In the genomic region with DNA sequence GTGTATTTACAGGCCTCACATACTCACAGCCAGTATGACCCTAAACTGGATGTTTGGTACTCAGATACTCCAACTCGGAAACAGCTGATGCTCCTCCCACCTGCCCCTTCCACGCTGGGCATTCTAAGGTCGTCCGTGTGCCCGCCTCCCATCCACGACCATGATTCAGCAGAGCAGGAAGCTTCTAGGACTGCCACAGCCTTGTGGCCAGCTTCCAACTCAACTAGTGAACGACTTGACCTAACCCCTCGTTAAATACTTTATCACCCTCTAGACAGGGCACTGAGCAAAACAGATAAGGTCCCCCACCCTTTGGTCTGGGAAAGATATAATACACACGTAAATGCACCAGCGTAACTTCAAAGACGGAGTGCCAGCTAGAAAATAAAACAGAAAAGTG, we compare ENCODE assay signal across 11 mouse cellular contexts. TPM values are rescaled to one million over a fixed set of nuclear protein-coding genes. Genes with fewer than 3 reads are reported as not detected.
DNase-seq lines count a peak whose midpoint lies in the region; ATAC-seq lines count a peak whose summit lies in the region.
"Had no signal": no experiment of that assay in that cellular context is flagged by ENCODE, and none has a peak within 500 bp of the region (broad histone marks: within the 10 kb centered on the region; RNA-seq: fewer than 3 reads in every experiment).

No protein-coding gene starts in this region.

- 45% methylated on average over 11 of the region's 11 CpGs for WGBS in intestine, embryonic 16.5 days
- WGBS in midbrain, embryonic 15.5 days, result 85% methylated on average over 11 of the region's 11 CpGs

- H3K4me3 ChIP-seq in intestine, embryonic 16.5 days (ENCODE audit: low read length), result no peak overlapping the region
- H3K4me3 ChIP-seq in midbrain, embryonic 15.5 days, result no peak overlapping the region
- H3K4me3 ChIP-seq: embryonic facial prominence, embryonic 15.5 days; hindbrain, embryonic 15.5 days; limb, embryonic 12.5 days had no signal

- H3K36me3 ChIP-seq in intestine, embryonic 16.5 days (ENCODE audit: control insufficient read depth, insufficient read depth, low read length), result no peaks in the 10 kb centered on the region
- H3K36me3 ChIP-seq in midbrain, embryonic 15.5 days (replicated peaks), result no peaks in the 10 kb centered on the region
- H3K36me3 ChIP-seq: embryonic facial prominence, embryonic 15.5 days; hindbrain, embryonic 15.5 days had no signal

- peak overlapping the region; percentile 3; the same call in 1 of the 2 replicates for H3K27ac ChIP-seq in intestine, embryonic 16.5 days (ENCODE audit: low read length)
- H3K27ac ChIP-seq in midbrain, embryonic 15.5 days, result no peak overlapping the region
- H3K27ac ChIP-seq: embryonic facial prominence, embryonic 15.5 days; hindbrain, embryonic 15.5 days; limb, embryonic 12.5 days had no signal

- peak; percentile 79 for ATAC-seq in intestine, embryonic 16.5 days
- ATAC-seq in megakaryocyte-erythroid progenitor cell, adult 5-6 weeks (replicated peaks; ENCODE audit: low FRiP score, low TSS enrichment, poor library complexity, severe bottlenecking), result peak; percentile 89
- ATAC-seq in midbrain, embryonic 15.5 days (replicated peaks), result no peak

- no peak overlapping the region for H3K4me2 ChIP-seq in intestine, embryonic 16.5 days (ENCODE audit: low read depth, low read length)
- H3K4me2 ChIP-seq in midbrain, embryonic 15.5 days, result no peak overlapping the region
- H3K4me2 ChIP-seq: embryonic facial prominence, embryonic 15.5 days; hindbrain, embryonic 15.5 days; limb, embryonic 12.5 days had no signal

- no peaks in the 10 kb centered on the region for H3K9me3 ChIP-seq in intestine, embryonic 16.5 days (ENCODE audit: control insufficient read depth, low read length)
- no peaks in the 10 kb centered on the region for H3K9me3 ChIP-seq in midbrain, embryonic 15.5 days
- H3K9me3 ChIP-seq: embryonic facial prominence, embryonic 15.5 days; hindbrain, embryonic 15.5 days; limb, embryonic 12.5 days had no signal

- no peaks in the 10 kb centered on the region for H3K27me3 ChIP-seq in intestine, embryonic 16.5 days (replicated peaks; ENCODE audit: control insufficient read depth, insufficient read depth, low read length)
- no peaks in the 10 kb centered on the region for H3K27me3 ChIP-seq in midbrain, embryonic 15.5 days (replicated peaks)
- H3K27me3 ChIP-seq: embryonic facial prominence, embryonic 15.5 days; hindbrain, embryonic 15.5 days; limb, embryonic 12.5 days had no signal

- peak; percentile 43 for DNase-seq in kidney, adult 11 months
- no peak for DNase-seq in kidney, adult 8-10 months
- peak; percentile 26 for DNase-seq in adrenal gland, postnatal 25 days
- no peak for DNase-seq in left cerebral cortex, adult 11 months (ENCODE audit: low spot score)
- no peak for DNase-seq in left cerebral cortex, adult 9 months (ENCODE audit: low spot score in 2 of 2)

- H3K9ac ChIP-seq in intestine, embryonic 16.5 days (ENCODE audit: low read depth, low read length), result no peak overlapping the region
- H3K9ac ChIP-seq in midbrain, embryonic 15.5 days, result no peak overlapping the region
- H3K9ac ChIP-seq: embryonic facial prominence, embryonic 15.5 days; hindbrain, embryonic 15.5 days; limb, embryonic 12.5 days had no signal

- H3K4me1 ChIP-seq in intestine, embryonic 16.5 days (ENCODE audit: control insufficient read depth, insufficient read depth, low read length), result 0 out of 2 replicates have a peak, but pooled peaks cover 3% of the 10 kb centered on the region
- H3K4me1 ChIP-seq in midbrain, embryonic 15.5 days, result no peaks in the 10 kb centered on the region
- H3K4me1 ChIP-seq: embryonic facial prominence, embryonic 15.5 days; hindbrain, embryonic 15.5 days had no signal

RNA-seq across cellular contexts. Expression of gene Cdc14a, which starts 35.0 kb away (rescaled TPM):
- 14.3 and 18.3 TPM in 2 replicates for total RNA-seq in adrenal gland, postnatal 25 days (2021)
- 5.4 and 5.9 TPM in 2 replicates for polyA plus RNA-seq in intestine, embryonic 16.5 days (2015; fragmentation: Nextera tagmentation; extraction: Ambion mirVana)
- total RNA-seq in megakaryocyte-erythroid progenitor cell, adult 5-6 weeks (2014; fragmentation: Nextera tagmentation), result 11.8 and 20.9 TPM in 2 replicates
- 18.7 and 30.9 TPM in 2 replicates for total RNA-seq in megakaryocyte-erythroid progenitor cell, adult 5-6 weeks (2017)
- polyA plus RNA-seq in midbrain, embryonic 15.5 days (2015; fragmentation: Nextera tagmentation; extraction: Ambion mirVana), result 3.3 and 4.4 TPM in 2 replicates

Comparison
In these comparisons a context has a peak if more than half of its experiments do, and no peak if none do; other contexts are left out.
1. DNase-seq: peak in kidney, adult 11 months (single experiment) and adrenal gland, postnatal 25 days (single experiment); none in kidney, adult 8-10 months (0 of 2), left cerebral cortex, adult 11 months (single experiment) and left cerebral cortex, adult 9 months (0 of 2).